Mouse (Mus musculus): ENCODE results near the gene Hspbap1. TPM values are rescaled to one million over a fixed set of nuclear protein-coding genes. Genes with fewer than 3 reads are reported as not detected.

Gene Hspbap1
- polyA plus RNA-seq, 1 experiment from 2014 or later = 22.7 TPM

GRCm38 (mm10) chr16:35781651-35782050 lies 11.5 kb downstream of the Hspbap1 start:
- no peak overlapping the region for H3K9ac ChIP-seq (ENCODE audit: low read length)
- no peaks in the 10 kb centered on the region for H3K4me1 ChIP-seq (ENCODE audit: control insufficient read depth, insufficient read depth, low read length)
- WGBS = 96% methylated on average over 5 of the region's 5 CpGs
- ATAC-seq (ENCODE audit: low FRiP score) (no peak), DNase-seq (ENCODE audit: low spot score, missing footprints) (no peak)
- no peak overlapping the region for H3K27ac ChIP-seq (ENCODE audit: low read depth, low read length)
- H3K27me3 ChIP-seq (ENCODE audit: control insufficient read depth, insufficient read depth, low read length) = no peaks in the 10 kb centered on the region
- H3K4me2 ChIP-seq = no peak overlapping the region
- H3K9me3 ChIP-seq (ENCODE audit: control insufficient read depth, low read length) = no peaks in the 10 kb centered on the region
- no peak overlapping the region for H3K4me3 ChIP-seq (ENCODE audit: low read depth, low read length)
- H3K36me3 ChIP-seq (ENCODE audit: control insufficient read depth, insufficient read depth, low read length) = no peaks in the 10 kb centered on the region

GRCm38 (mm10) chr16:35782451-35783206 lies 12.5 kb downstream of the Hspbap1 start:
- Histone ChIP-seq H3K4me2 (no peak overlapping the region), H3K27ac (ENCODE audit: low read depth, low read length) (no peak overlapping the region), H3K9ac (ENCODE audit: low read length) (no peak overlapping the region), H3K27me3 (ENCODE audit: control insufficient read depth, insufficient read depth, low read length) (no peaks in the 10 kb centered on the region), H3K36me3 (ENCODE audit: control insufficient read depth, insufficient read depth, low read length) (no peaks in the 10 kb centered on the region), H3K4me3 (ENCODE audit: low read depth, low read length) (no peak overlapping the region), H3K9me3 (ENCODE audit: control insufficient read depth, low read length) (no peaks in the 10 kb centered on the region), H3K4me1 (ENCODE audit: control insufficient read depth, insufficient read depth, low read length) (peaks cover 3% of the 10 kb centered on the region; the same call in 1 of the 2 replicates)
- DNase-seq (ENCODE audit: low spot score, missing footprints) (no peak), ATAC-seq (ENCODE audit: low FRiP score) (no peak)
- WGBS = 86% methylated on average over 13 of the region's 13 CpGs

GRCm38 (mm10) chr16:35783207-35783573 lies 13.0 kb downstream of the Hspbap1 start:
- no peaks in the 10 kb centered on the region for H3K9me3 ChIP-seq (ENCODE audit: control insufficient read depth, low read length)
- 83% methylated on average over 3 of the region's 3 CpGs for WGBS
- ATAC-seq (ENCODE audit: low FRiP score) = no peak

GRCm38 (mm10) chr16:35784134-35784725 lies 14.1 kb downstream of the Hspbap1 start:
- no peak for ATAC-seq (ENCODE audit: low FRiP score)
- Histone ChIP-seq H3K27me3 (ENCODE audit: control insufficient read depth, insufficient read depth, low read length) (no peaks in the 10 kb centered on the region), H3K36me3 (ENCODE audit: control insufficient read depth, insufficient read depth, low read length) (no peaks in the 10 kb centered on the region), H3K27ac (ENCODE audit: low read depth, low read length) (no peak overlapping the region), H3K9me3 (ENCODE audit: control insufficient read depth, low read length) (no peaks in the 10 kb centered on the region), H3K4me1 (ENCODE audit: control insufficient read depth, insufficient read depth, low read length) (peaks cover 3% of the 10 kb centered on the region; the same call in 1 of the 2 replicates), H3K4me2 (no peak overlapping the region), H3K9ac (ENCODE audit: low read length) (no peak overlapping the region), H3K4me3 (ENCODE audit: low read depth, low read length) (no peak overlapping the region)
- WGBS = 90% methylated on average over 7 of the region's 7 CpGs
- no peak for DNase-seq (ENCODE audit: low spot score, missing footprints)

More at GRCm38 (mm10) chr16:35783207-35783573, 13.0 kb downstream of the Hspbap1 start:
- Histone ChIP-seq H3K36me3 (ENCODE audit: control insufficient read depth, insufficient read depth, low read length) (no peaks in the 10 kb centered on the region), H3K27me3 (ENCODE audit: control insufficient read depth, insufficient read depth, low read length) (no peaks in the 10 kb centered on the region), H3K4me2 (no peak overlapping the region), H3K9ac (ENCODE audit: low read length) (no peak overlapping the region), H3K27ac (ENCODE audit: low read depth, low read length) (no peak overlapping the region), H3K4me1 (ENCODE audit: control insufficient read depth, insufficient read depth, low read length) (peaks cover 3% of the 10 kb centered on the region; the same call in 1 of the 2 replicates), H3K4me3 (ENCODE audit: low read depth, low read length) (no peak overlapping the region)
- DNase-seq (ENCODE audit: low spot score, missing footprints) = no peak

GRCm38 (mm10) chr16:35787163-35787562 lies 17.0 kb downstream of the Hspbap1 start:
- Histone ChIP-seq H3K9me3 (ENCODE audit: control insufficient read depth, low read length) (no peaks in the 10 kb centered on the region), H3K4me3 (ENCODE audit: low read depth, low read length) (no peak overlapping the region), H3K4me2 (no peak overlapping the region), H3K36me3 (ENCODE audit: control insufficient read depth, insufficient read depth, low read length) (no peaks in the 10 kb centered on the region), H3K27ac (ENCODE audit: low read depth, low read length) (no peak overlapping the region), H3K4me1 (ENCODE audit: control insufficient read depth, insufficient read depth, low read length) (peaks cover 3% of the 10 kb centered on the region; the same call in 1 of the 2 replicates), H3K9ac (ENCODE audit: low read length) (no peak overlapping the region), H3K27me3 (ENCODE audit: control insufficient read depth, insufficient read depth, low read length) (no peaks in the 10 kb centered on the region)
- whole genome bisulfite sequencing = 91% methylated on average over 6 of the region's 6 CpGs
- DNase-seq (ENCODE audit: low spot score, missing footprints) = peak; percentile 84
- no peak for ATAC-seq (ENCODE audit: low FRiP score)

- no peak for DNase-seq (ENCODE audit: low spot score, missing footprints)
- H3K27ac ChIP-seq (ENCODE audit: low read depth, low read length) = no peak overlapping the region
- WGBS = 66% methylated on average over 8 of the region's 8 CpGs
These were observed 17.5 kb downstream of the Hspbap1 start for GRCm38 (mm10) chr16:35787568-35788189.

GRCm38 (mm10) chr16:35788330-35788729 lies 18.2 kb downstream of the Hspbap1 start:
- no peak for ATAC-seq (ENCODE audit: low FRiP score)

More at GRCm38 (mm10) chr16:35787568-35788189, 17.5 kb downstream of the Hspbap1 start:
- Histone ChIP-seq H3K9me3 (ENCODE audit: control insufficient read depth, low read length) (no peaks in the 10 kb centered on the region), H3K27me3 (ENCODE audit: control insufficient read depth, insufficient read depth, low read length) (no peaks in the 10 kb centered on the region), H3K4me1 (ENCODE audit: control insufficient read depth, insufficient read depth, low read length) (peaks cover 3% of the 10 kb centered on the region; the same call in 1 of the 2 replicates), H3K4me2 (no peak overlapping the region), H3K9ac (ENCODE audit: low read length) (no peak overlapping the region), H3K4me3 (ENCODE audit: low read depth, low read length) (no peak overlapping the region), H3K36me3 (ENCODE audit: control insufficient read depth, insufficient read depth, low read length) (no peaks in the 10 kb centered on the region)
- peak; percentile 35; the same call in 1 of the 2 replicates for ATAC-seq (ENCODE audit: low FRiP score)

GRCm38 (mm10) chr16:35791962-35792521 lies 21.9 kb downstream of the Hspbap1 start:
- H3K4me3 ChIP-seq (ENCODE audit: low read depth, low read length) = no peak overlapping the region
- H3K9ac ChIP-seq (ENCODE audit: low read length) = no peak overlapping the region
- H3K9me3 ChIP-seq (ENCODE audit: control insufficient read depth, low read length) = no peaks in the 10 kb centered on the region
- ATAC-seq (ENCODE audit: low FRiP score) (no peak), DNase-seq (ENCODE audit: low spot score, missing footprints) (no peak)
- H3K4me2 ChIP-seq = no peak overlapping the region
- H3K36me3 ChIP-seq (ENCODE audit: control insufficient read depth, insufficient read depth, low read length) = no peaks in the 10 kb centered on the region
- peaks cover 3% of the 10 kb centered on the region; the same call in 1 of the 2 replicates for H3K4me1 ChIP-seq (ENCODE audit: control insufficient read depth, insufficient read depth, low read length)
- no peaks in the 10 kb centered on the region for H3K27me3 ChIP-seq (ENCODE audit: control insufficient read depth, insufficient read depth, low read length)
- H3K27ac ChIP-seq (ENCODE audit: low read depth, low read length) = no peak overlapping the region
- 72% methylated on average over 6 of the region's 6 CpGs for WGBS

More at GRCm38 (mm10) chr16:35788330-35788729, 18.2 kb downstream of the Hspbap1 start:
- no peaks in the 10 kb centered on the region for H3K36me3 ChIP-seq (ENCODE audit: control insufficient read depth, insufficient read depth, low read length)
- WGBS = 96% methylated on average over 6 of the region's 6 CpGs
- H3K4me2 ChIP-seq = no peak overlapping the region
- peaks cover 3% of the 10 kb centered on the region; the same call in 1 of the 2 replicates for H3K4me1 ChIP-seq (ENCODE audit: control insufficient read depth, insufficient read depth, low read length)
- no peak for DNase-seq (ENCODE audit: low spot score, missing footprints)
- no peak overlapping the region for H3K9ac ChIP-seq (ENCODE audit: low read length)
- no peak overlapping the region for H3K27ac ChIP-seq (ENCODE audit: low read depth, low read length)
- H3K27me3 ChIP-seq (ENCODE audit: control insufficient read depth, insufficient read depth, low read length) = no peaks in the 10 kb centered on the region
- H3K9me3 ChIP-seq (ENCODE audit: control insufficient read depth, low read length) = no peaks in the 10 kb centered on the region
- H3K4me3 ChIP-seq (ENCODE audit: low read depth, low read length) = no peak overlapping the region

Data from midbrain, embryonic 11.5 days (tissue).